Mouse (Mus musculus): Measurements from ENCODE around the gene Msi2. TPM values are rescaled to one million over a fixed set of nuclear protein-coding genes. Genes with fewer than 3 reads are reported as not detected.

Gene Msi2
- 100 to 1,000 TPM; 181 to 262 TPM for total RNA-seq (2021)
- long read RNA-seq, experiment 1, full-length matches to known transcripts, result 9 of 35 reads
- long read RNA-seq, experiment 1, partial matches to known transcripts, result 6 of 35 reads
- long read RNA-seq, experiment 1, other reads (novel, unspliced or antisense), result 20 of 35 reads
- long read RNA-seq, experiment 2, partial matches to known transcripts, result 0 of 11 reads
- long read RNA-seq, experiment 2, other reads (novel, unspliced or antisense), result 10 of 11 reads

GRCm38 (mm10) chr11:88718050-88718765, at the start of gene Msi2:
TSS of gene Msi2 (minus strand) at chr11:88718513.
- peak; percentile 93 to 95 for DNase-seq

- no peak for DNase-seq
These were observed 47.3 kb upstream of the Msi2 start for GRCm38 (mm10) chr11:88765635-88766034.

DNA sequence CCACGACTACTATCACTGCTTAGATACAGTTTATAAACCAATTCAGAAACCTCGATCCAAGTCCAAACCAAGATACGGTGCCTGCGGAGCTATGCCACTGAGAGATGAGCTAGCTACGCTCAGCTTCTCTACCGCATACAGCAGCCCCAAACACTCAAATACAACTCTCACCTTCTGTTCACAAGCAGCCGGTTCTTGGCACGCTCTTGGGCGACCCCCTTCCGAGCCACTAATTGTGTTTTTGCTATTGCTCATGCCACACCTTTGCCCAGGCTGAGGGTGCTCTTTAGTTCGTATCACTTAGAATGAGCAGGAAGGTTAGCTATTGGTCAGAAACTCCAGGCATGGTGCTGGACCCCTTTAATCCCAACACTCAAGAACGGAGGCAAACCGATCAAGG, 45.1 kb upstream of the Msi2 start:
- DNase-seq, result no peak

- DNase-seq, result no peak
These were observed 41.2 kb upstream of the Msi2 start for GRCm38 (mm10) chr11:88759501-88759900.

GRCm38 (mm10) chr11:88758402-88758801, 40.1 kb upstream of the Msi2 start:
- DNase-seq, result peak in 1 of 2 experiments; percentile 6

DNA sequence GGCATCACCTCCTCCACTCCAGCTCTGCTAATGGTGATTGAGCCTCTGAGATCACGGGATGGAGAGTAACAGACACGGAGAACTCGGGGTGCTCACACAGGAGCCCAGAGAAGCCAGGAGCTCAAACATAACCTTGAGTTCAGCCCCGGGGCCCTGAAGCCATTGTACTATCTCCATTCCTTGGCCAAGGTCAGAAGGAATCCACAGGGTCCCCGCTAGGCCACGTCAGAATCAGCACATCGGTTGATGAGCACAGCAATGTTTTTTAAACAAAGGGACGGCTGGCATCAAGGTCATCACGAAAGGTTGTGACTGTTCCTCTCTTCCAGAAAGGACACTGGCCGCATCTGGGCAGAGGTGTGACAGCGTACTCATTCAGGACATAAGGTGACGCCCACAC, 27.0 kb upstream of the Msi2 start:
- peak; percentile 13 to 35 for DNase-seq

GRCm38 (mm10) chr11:88739574-88740295, 21.4 kb upstream of the Msi2 start:
- no peak for DNase-seq

DNA sequence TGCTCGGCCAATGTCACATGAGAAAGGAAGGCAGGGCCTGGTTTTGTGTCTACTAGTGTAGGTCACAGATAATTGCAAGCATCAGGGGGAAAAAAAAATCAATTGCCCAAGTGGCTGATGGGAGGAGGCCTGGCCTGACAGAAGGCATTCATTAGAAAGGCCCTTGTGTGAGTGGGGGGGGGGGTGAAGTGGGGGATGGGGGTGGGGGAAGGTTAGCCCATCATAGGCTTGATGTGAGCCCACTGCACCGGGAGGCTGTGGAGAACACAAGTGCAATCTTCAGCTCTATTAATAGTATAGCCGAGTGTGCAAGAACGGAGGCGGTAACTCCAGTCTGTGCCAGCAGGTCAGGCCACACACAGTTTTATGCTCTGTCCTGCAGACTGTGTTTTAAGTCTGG, 11.1 kb upstream of the Msi2 start:
- no peak for DNase-seq

GRCm38 (mm10) chr11:88728508-88728890, 10.2 kb upstream of the Msi2 start:
- DNase-seq, result peak; percentile 74 to 82

- no peak for DNase-seq
These were observed 9.6 kb upstream of the Msi2 start for GRCm38 (mm10) chr11:88727768-88728507.

DNA sequence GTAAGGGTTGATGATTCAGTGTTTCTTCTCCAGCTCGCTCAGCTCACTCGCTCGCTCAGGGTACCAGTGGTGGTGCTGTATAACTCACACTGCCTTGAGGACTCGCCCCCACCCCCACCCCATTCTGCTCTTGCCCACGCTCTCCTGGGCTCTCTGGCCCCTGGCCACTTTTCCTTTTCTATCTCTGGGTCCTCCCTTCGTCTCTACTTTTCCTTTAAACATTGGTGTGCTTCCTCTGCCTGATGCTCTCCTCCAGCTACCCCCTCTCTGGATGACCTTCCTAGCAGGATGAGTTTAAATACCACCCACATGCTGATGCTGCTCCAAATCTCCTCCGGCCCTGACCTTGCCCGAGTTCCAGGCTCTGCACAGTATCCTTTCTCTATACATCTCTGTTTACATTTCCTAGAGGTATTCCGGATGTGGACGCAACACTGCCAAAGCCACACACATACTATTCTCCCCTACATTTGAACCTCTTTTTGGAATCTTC, 2.9 kb upstream of the Msi2 start:
- DNase-seq, result peak; percentile 40 to 48

DNA sequence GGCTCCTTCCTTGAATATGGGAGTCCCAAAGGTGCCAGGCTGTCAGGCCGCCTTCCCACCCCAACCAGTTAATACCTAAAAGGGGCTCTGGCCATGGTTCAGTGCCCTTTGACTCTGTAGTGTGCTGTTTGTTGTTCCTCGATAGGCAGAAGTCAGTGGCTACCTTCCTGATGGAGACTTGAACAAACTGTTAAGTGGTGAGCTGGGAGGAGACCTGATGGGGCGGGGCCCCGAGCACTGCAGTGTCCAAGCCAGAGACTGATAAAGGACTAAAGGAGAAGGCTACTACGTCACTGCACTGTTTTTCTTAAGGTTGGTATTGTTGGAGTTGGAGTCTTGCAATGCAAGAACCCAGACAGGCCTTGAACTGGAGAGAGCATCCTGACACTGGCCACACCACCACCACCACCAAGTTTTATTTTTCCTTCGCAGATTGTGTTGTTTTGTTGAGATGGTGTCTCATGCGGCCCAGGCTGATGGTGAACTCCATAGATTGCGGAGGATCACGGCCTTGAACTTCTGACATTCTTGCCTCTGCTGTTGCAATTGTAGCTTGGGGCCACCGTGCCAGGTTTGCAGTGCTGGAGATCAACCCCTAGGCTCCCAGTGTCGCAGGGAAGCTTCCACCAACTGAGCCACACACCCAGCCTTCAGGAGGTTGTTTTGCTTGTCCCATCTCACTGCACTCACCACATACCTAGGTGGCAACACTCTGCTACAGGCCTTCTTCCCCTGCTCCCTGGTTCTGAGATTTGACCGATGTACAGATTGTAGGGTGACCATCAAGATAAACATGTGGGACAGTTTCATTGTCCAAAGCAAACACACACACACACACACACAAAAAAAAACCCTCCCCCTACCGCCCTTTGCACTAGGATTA, 2.2 kb upstream of the Msi2 start:
- peak; percentile 50 to 61 for DNase-seq

- DNase-seq, result no peak
These were observed 1.3 kb upstream of the Msi2 start for GRCm38 (mm10) chr11:88719601-88720000.

DNA sequence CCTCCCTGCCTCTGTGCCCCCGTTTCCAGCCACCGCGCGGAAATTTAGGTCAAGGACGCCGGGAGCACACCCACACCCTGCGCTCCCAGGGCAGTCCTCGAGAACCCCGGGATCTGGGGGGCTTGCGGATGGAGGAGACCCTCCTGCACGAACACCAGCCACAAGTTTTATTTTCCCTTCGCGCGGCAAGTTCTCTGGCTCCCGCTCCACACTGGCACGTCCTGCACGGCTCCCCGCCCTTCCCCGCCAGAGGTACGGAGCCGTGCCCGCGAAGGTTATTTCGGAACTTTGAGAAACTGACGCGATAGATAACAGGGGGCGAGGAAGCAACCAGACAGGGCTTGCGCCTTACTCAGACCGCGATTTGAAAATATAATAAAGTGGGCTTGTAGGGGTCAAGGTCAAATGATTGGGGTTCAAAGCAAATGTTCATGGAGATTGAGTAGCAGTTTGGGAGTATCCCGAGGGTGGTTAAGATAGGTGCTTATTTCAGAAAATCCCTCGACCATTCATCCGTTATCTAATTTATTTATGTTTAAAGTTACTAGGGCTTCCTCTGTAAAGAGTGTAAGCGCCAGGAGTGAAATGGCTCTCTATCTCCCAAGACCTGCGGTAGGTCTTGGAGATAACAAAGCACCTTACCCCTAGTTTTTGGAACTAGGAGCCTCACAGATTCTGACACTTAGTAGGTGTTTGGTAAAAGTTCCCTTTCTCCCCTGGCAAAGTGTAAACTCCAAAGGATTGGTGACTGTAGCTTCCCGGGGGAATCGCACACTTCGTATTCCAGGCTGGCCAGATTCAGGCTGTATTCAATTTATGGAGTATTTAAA, 668 bp upstream of the Msi2 start:
- peak in 1 of 2 experiments; percentile 74 for DNase-seq

DNA sequence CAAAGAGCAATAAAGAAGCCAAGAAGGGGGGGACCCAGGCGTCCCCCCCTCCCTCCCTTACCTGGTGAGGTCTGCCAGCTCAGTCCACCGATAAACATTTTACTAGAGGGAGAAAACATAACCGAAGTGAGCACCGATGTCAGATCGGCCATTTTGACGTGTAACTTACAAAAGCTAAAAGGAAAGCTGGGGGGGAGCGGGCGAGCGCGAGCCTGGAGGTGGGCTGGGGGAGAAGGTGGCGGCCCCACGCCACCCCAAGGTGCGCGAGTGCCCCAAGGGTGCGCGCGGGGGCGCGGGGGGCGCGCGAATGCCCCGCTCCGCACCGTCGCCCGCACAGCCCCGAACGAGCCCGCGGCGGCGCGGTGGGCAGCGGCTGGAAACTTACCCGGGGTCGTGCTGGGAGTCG, 666 bp downstream of the Msi2 start:
- DNase-seq, result no peak

DNA sequence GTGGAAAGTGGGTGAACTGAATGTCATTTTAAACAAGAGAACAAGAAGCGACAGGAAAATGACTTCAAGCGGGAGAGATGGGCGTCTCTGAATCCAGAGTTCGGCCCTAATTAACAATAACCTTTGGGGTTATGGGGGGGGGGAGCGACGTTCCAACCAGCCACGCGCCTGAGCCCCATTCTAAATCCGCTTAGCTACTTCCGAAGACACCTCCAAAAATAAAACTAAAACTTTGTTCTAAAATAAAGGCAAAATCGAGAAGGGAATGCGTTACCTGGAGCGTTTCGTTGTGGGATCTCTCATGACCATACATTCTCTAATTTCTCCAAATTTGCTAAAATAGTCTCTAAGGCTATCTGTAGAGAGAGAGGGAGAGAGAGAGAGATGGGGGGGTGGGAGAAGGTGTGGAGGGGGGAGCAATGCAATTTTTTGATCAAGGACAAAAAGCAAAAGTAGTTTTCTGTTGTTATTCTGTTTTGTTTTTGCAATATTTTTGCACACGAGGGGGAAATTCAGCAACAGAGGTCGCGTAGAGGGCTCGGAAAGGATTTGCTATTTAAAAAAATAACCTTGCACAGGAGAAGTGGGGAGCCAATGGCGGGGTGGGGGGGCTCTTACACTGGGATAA, 1.2 kb downstream of the Msi2 start:
- peak in 1 of 2 experiments; percentile 25 for DNase-seq

GRCm38 (mm10) chr11:88716061-88716994, 2.0 kb downstream of the Msi2 start:
- DNase-seq, result peak; percentile 32 to 54

GRCm38 (mm10) chr11:88715299-88715698, 3.0 kb downstream of the Msi2 start:
- no peak for DNase-seq

DNA sequence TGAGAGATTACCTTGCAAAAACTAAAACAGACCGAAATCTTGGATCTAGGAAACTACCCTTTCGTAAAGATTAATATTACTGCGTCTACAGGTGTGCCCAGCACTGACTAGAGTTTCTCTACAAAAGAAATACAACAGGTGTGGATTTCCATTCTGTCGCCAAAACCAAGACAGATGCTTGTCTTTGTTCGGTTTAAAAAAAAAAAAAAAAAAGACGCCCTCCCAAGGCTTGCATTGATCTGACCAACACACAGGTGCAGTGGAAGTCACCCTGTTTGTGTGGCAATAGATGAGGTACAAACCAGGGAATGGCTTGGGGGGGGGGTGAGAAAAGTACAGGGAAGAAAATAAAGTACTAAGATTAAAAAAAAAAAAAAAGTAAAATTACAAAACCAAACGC, 4.2 kb downstream of the Msi2 start:
- DNase-seq, result no peak
